Mouse (Mus musculus): ENCODE data around the gene Dmap1. TPM values are rescaled to one million over a fixed set of nuclear protein-coding genes. Genes with fewer than 3 reads are reported as not detected.

Dmap1 gene
- polyA plus RNA-seq, 1 experiment from 2014 or later = 15.8 TPM

GRCm38 (mm10) chr4:117636152-117636551 is 45.9 kb downstream of the Dmap1 start:
- H3K27me3 ChIP-seq (ENCODE audit: control insufficient read depth, insufficient read depth, low read depth, low read length) = no peaks in the 10 kb centered on the region
- no peak for ATAC-seq (ENCODE audit: low read depth)

GRCm38 (mm10) chr4:117634642-117635041 is 47.4 kb downstream of the Dmap1 start:
- H3K4me3 ChIP-seq (ENCODE audit: low read depth, low read length) = no peak overlapping the region
- H3K9me3 ChIP-seq (replicated peaks; ENCODE audit: control insufficient read depth, low read length) = no peaks in the 10 kb centered on the region
- ATAC-seq (ENCODE audit: low read depth) = peak; percentile 80
- peak overlapping the region; percentile 5; the same call in 1 of the 2 replicates for H3K4me2 ChIP-seq (ENCODE audit: low read depth, low read length)
- no peaks in the 10 kb centered on the region for H3K27me3 ChIP-seq (ENCODE audit: control insufficient read depth, insufficient read depth, low read depth, low read length)
- no peak overlapping the region for H3K9ac ChIP-seq (ENCODE audit: low read depth, low read length)
- H3K4me1 ChIP-seq (ENCODE audit: control insufficient read depth, low read depth, low read length) = peaks cover 12% of the 10 kb centered on the region
- no peak overlapping the region for H3K27ac ChIP-seq (ENCODE audit: low read length)
- WGBS (ENCODE audit: insufficient replicate concordance) = 16% methylated on average over 7 of the region's 7 CpGs
- H3K36me3 ChIP-seq (ENCODE audit: control insufficient read depth, insufficient read depth) = no peaks in the 10 kb centered on the region

More at GRCm38 (mm10) chr4:117636152-117636551, 45.9 kb downstream of the Dmap1 start:
- no peaks in the 10 kb centered on the region for H3K9me3 ChIP-seq (replicated peaks; ENCODE audit: control insufficient read depth, low read length)
- H3K9ac ChIP-seq (ENCODE audit: low read depth, low read length) = no peak overlapping the region
- H3K4me1 ChIP-seq (ENCODE audit: control insufficient read depth, low read depth, low read length) = peaks cover 7% of the 10 kb centered on the region
- no peak overlapping the region for H3K27ac ChIP-seq (ENCODE audit: low read length)
- WGBS (ENCODE audit: insufficient replicate concordance) = 76% methylated on average over 4 of the region's 4 CpGs
- no peak overlapping the region for H3K4me3 ChIP-seq (ENCODE audit: low read depth, low read length)
- H3K4me2 ChIP-seq (ENCODE audit: low read depth, low read length) = no peak overlapping the region
- no peaks in the 10 kb centered on the region for H3K36me3 ChIP-seq (ENCODE audit: control insufficient read depth, insufficient read depth)

- no peak overlapping the region for H3K9ac ChIP-seq (ENCODE audit: low read depth, low read length)
- no peak for ATAC-seq (ENCODE audit: low read depth)
- no peaks in the 10 kb centered on the region for H3K36me3 ChIP-seq (ENCODE audit: control insufficient read depth, insufficient read depth)
- no peak overlapping the region for H3K27ac ChIP-seq (ENCODE audit: low read length)
- peaks cover 12% of the 10 kb centered on the region for H3K4me1 ChIP-seq (ENCODE audit: control insufficient read depth, low read depth, low read length)
- no peak overlapping the region for H3K4me3 ChIP-seq (ENCODE audit: low read depth, low read length)
- no peaks in the 10 kb centered on the region for H3K9me3 ChIP-seq (replicated peaks; ENCODE audit: control insufficient read depth, low read length)
- 79% methylated on average over 5 of the region's 5 CpGs for WGBS (ENCODE audit: insufficient replicate concordance)
- H3K27me3 ChIP-seq (ENCODE audit: control insufficient read depth, insufficient read depth, low read depth, low read length) = no peaks in the 10 kb centered on the region
- no peak overlapping the region for H3K4me2 ChIP-seq (ENCODE audit: low read depth, low read length)
Measured at GRCm38 (mm10) chr4:117633527-117633926, 48.5 kb downstream of the Dmap1 start.

- Histone ChIP-seq H3K27ac (ENCODE audit: low read length) (no peak overlapping the region), H3K4me1 (ENCODE audit: control insufficient read depth, low read depth, low read length) (peaks cover 12% of the 10 kb centered on the region), H3K27me3 (ENCODE audit: control insufficient read depth, insufficient read depth, low read depth, low read length) (no peaks in the 10 kb centered on the region), H3K4me3 (ENCODE audit: low read depth, low read length) (no peak overlapping the region), H3K9ac (ENCODE audit: low read depth, low read length) (no peak overlapping the region), H3K36me3 (ENCODE audit: control insufficient read depth, insufficient read depth) (no peaks in the 10 kb centered on the region), H3K4me2 (ENCODE audit: low read depth, low read length) (no peak overlapping the region), H3K9me3 (replicated peaks; ENCODE audit: control insufficient read depth, low read length) (no peaks in the 10 kb centered on the region)
- WGBS (ENCODE audit: insufficient replicate concordance) = 63% methylated on average over 6 of the region's 6 CpGs
- no peak for ATAC-seq (ENCODE audit: low read depth)
Measured at GRCm38 (mm10) chr4:117630053-117630670, 51.9 kb downstream of the Dmap1 start.

GRCm38 (mm10) chr4:117628464-117628863 is 53.6 kb downstream of the Dmap1 start:
- no peak overlapping the region for H3K9ac ChIP-seq (ENCODE audit: low read depth, low read length)
- H3K4me2 ChIP-seq (ENCODE audit: low read depth, low read length) = no peak overlapping the region
- ATAC-seq (ENCODE audit: low read depth) = no peak
- 70% methylated on average over 1 of the region's 1 CpGs for WGBS (ENCODE audit: insufficient replicate concordance)
- H3K27ac ChIP-seq (ENCODE audit: low read length) = no peak overlapping the region
- H3K4me3 ChIP-seq (ENCODE audit: low read depth, low read length) = no peak overlapping the region
- H3K27me3 ChIP-seq (ENCODE audit: control insufficient read depth, insufficient read depth, low read depth, low read length) = no peaks in the 10 kb centered on the region
- no peaks in the 10 kb centered on the region for H3K36me3 ChIP-seq (ENCODE audit: control insufficient read depth, insufficient read depth)
- H3K4me1 ChIP-seq (ENCODE audit: control insufficient read depth, low read depth, low read length) = peaks cover 4% of the 10 kb centered on the region; the same call in 1 of the 2 replicates
- no peaks in the 10 kb centered on the region for H3K9me3 ChIP-seq (replicated peaks; ENCODE audit: control insufficient read depth, low read length)

Other genes starting within 250 kb of the Dmap1 start
- 21.5 and 21.6 TPM in 2 replicates for gene Rnf220, start 185.2 kb downstream of the Dmap1 start, polyA plus RNA-seq (2015; fragmentation: Nextera tagmentation; extraction: Ambion mirVana)
- gene Eri3, start 131.9 kb downstream of the Dmap1 start, polyA plus RNA-seq (2015; fragmentation: Nextera tagmentation; extraction: Ambion mirVana) = 24.7 and 26.8 TPM in 2 replicates
- gene Gm12845, start 42.1 kb upstream of the Dmap1 start, polyA plus RNA-seq (2015; fragmentation: Nextera tagmentation; extraction: Ambion mirVana) = not detected in 2 replicates
- 0.05 TPM in 1 of 2 replicates, not detected in the other for gene Klf17, start 83.4 kb upstream of the Dmap1 start, polyA plus RNA-seq (2015; fragmentation: Nextera tagmentation; extraction: Ambion mirVana)
- gene Slc6a9, start 152.2 kb upstream of the Dmap1 start, polyA plus RNA-seq (2015; fragmentation: Nextera tagmentation; extraction: Ambion mirVana) = 46.7 and 53.7 TPM in 2 replicates
- gene Ccdc24, start 190.3 kb upstream of the Dmap1 start, polyA plus RNA-seq (2015; fragmentation: Nextera tagmentation; extraction: Ambion mirVana) = 0.88 and 1.1 TPM in 2 replicates
- gene B4galt2, start 201.2 kb upstream of the Dmap1 start, polyA plus RNA-seq (2015; fragmentation: Nextera tagmentation; extraction: Ambion mirVana) = 0.76 and 1.3 TPM in 2 replicates
- 160 and 165 TPM in 2 replicates for gene Atp6v0b, start 205.1 kb upstream of the Dmap1 start, polyA plus RNA-seq (2015; fragmentation: Nextera tagmentation; extraction: Ambion mirVana)
- 5.1 and 5.8 TPM in 2 replicates for gene Dph2, start 209.8 kb upstream of the Dmap1 start, polyA plus RNA-seq (2015; fragmentation: Nextera tagmentation; extraction: Ambion mirVana)
- gene Ipo13, start 232.7 kb upstream of the Dmap1 start, polyA plus RNA-seq (2015; fragmentation: Nextera tagmentation; extraction: Ambion mirVana) = 17.4 and 17.5 TPM in 2 replicates
- gene Artn, start 247.5 kb upstream of the Dmap1 start, polyA plus RNA-seq (2015; fragmentation: Nextera tagmentation; extraction: Ambion mirVana) = 2.2 and 2.3 TPM in 2 replicates

Measured in liver, embryonic 16.5 days (tissue).